Mouse (Mus musculus) embryo, embryonic 10.5 days (tissue): ENCODE results near the gene Atpif1.
"Not testable (repeated sequence)": the region's sequence is repeated elsewhere in the genome, so short reads cannot be mapped to it uniquely, and the experiment has no call there.

ENCODE experiments used
- DNase-seq: peaks from one replicate; pipeline ENCODE4 v3.0.0-alpha.2; 2015; ENCODE audit warnings: low spot score

Gene Atpif1

GRCm38 (mm10) chr4:132491057-132491456 is 42.4 kb downstream of the Atpif1 start:
- DNase-seq, result no peak

GRCm38 (mm10) chr4:132490273-132491010 is 43.0 kb downstream of the Atpif1 start:
- DNase-seq, result no peak

GRCm38 (mm10) chr4:132488976-132489375 is 44.5 kb downstream of the Atpif1 start:
- no peak for DNase-seq

- no peak for DNase-seq
These were observed 44.9 kb downstream of the Atpif1 start for GRCm38 (mm10) chr4:132488521-132488920.

- DNase-seq, result no peak
These were observed 48.6 kb downstream of the Atpif1 start for GRCm38 (mm10) chr4:132484820-132485219.

- no peak for DNase-seq
These were observed 49.2 kb downstream of the Atpif1 start for GRCm38 (mm10) chr4:132484231-132484630.

GRCm38 (mm10) chr4:132482956-132483608 is 50.4 kb downstream of the Atpif1 start:
- no peak for DNase-seq

- not testable (repeated sequence) for DNase-seq
These were observed 51.4 kb downstream of the Atpif1 start for GRCm38 (mm10) chr4:132482104-132482503.
